Mouse (Mus musculus) lung, postnatal 0 days (tissue): ENCODE data around the gene Dyrk3. TPM values are rescaled to one million over a fixed set of nuclear protein-coding genes. Genes with fewer than 3 reads are reported as not detected.

Experiments
- ATAC-seq: fragments of 200-750 bp; cut with Nextera tagmentation; 2 replicates; pipeline ENCODE4 v1.8.0; 2017; ENCODE audit warnings: moderate library complexity
- DNase-seq: peaks from one replicate; pipeline ENCODE4 v3.0.0-alpha.2; 2016; ENCODE audit warnings: low spot score
- H3K27ac ChIP-seq: fragments of 300-500 bp; sonication (generic); 2 replicates; pipeline ENCODE4 v1.5.1; 2014; ENCODE audit warnings: antibody characterized with exemption, mild to moderate bottlenecking, low read length, mixed read lengths
- H3K27me3 ChIP-seq: fragments of 300-500 bp; sonication (generic); replicated peaks from 2 replicates; pipeline ENCODE4 v1.6.1; 2014; ENCODE audit warnings: low read length, mixed read lengths; ENCODE audit not compliant: insufficient read depth
- H3K36me3 ChIP-seq: fragments of 300-500 bp; sonication (generic); 2 replicates; pipeline ENCODE4 v1.6.1; 2014; ENCODE audit warnings: low read length, mixed read lengths; ENCODE audit not compliant: insufficient read depth
- H3K4me1 ChIP-seq: fragments of 300-500 bp; sonication (generic); 2 replicates; pipeline ENCODE4 v1.6.1; 2014; ENCODE audit warnings: antibody characterized with exemption, low read depth, low read length, mixed read lengths; ENCODE audit not compliant: insufficient read depth
- H3K4me2 ChIP-seq: fragments of 300-500 bp; sonication (generic); replicated peaks from 2 replicates; pipeline ENCODE4 v1.6.1; 2014; ENCODE audit warnings: low read depth, mild to moderate bottlenecking, low read length, moderate library complexity, mixed read lengths
- H3K4me3 ChIP-seq: fragments of 300-500 bp; sonication (generic); 2 replicates; pipeline ENCODE4 v1.5.1; 2014; ENCODE audit warnings: low read depth, low read length
- H3K9ac ChIP-seq: fragments of 300-500 bp; sonication (generic); replicated peaks from 2 replicates; pipeline ENCODE4 v1.6.1; 2014; ENCODE audit warnings: low read depth, mild to moderate bottlenecking
- H3K9me3 ChIP-seq: fragments of 300-500 bp; sonication (generic); 2 replicates; pipeline ENCODE4 v1.6.1; 2016; ENCODE audit warnings: low read length, mixed read lengths
- CTCF ChIP-seq: IDR thresholded peaks from 2 replicates; pipeline ENCODE4 v1.5.1; 2016; ENCODE audit warnings: antibody characterized with exemption, mild to moderate bottlenecking
- EP300 ChIP-seq: IDR thresholded peaks from 2 replicates; pipeline ENCODE4 v1.6.1; 2016; ENCODE audit warnings: antibody characterized with exemption, mild to moderate bottlenecking, control low read depth
- WGBS: fragments of 180-500 bp; shearing (Covaris S2); extraction: QIAGEN DNeasy Blood & Tissue Kit; methylation state at CpG from one replicate; pipeline ENCODE4 v1.1.7; 2014; 5-methylcytosine and 5-hydroxymethylcytosine counted together
- polyA plus RNA-seq: library from polyadenylated mRNA; unstranded; fragments of >200 nt; fragmentation: Nextera tagmentation; extraction: Ambion mirVana; gene quantifications from 2 replicates; pipeline ENCODE4 v1.2.1, GENCODE M21; 2015

The Dyrk3 gene
- polyA plus RNA-seq, 1 experiment from 2014 or later: 3.4 TPM

DNA sequence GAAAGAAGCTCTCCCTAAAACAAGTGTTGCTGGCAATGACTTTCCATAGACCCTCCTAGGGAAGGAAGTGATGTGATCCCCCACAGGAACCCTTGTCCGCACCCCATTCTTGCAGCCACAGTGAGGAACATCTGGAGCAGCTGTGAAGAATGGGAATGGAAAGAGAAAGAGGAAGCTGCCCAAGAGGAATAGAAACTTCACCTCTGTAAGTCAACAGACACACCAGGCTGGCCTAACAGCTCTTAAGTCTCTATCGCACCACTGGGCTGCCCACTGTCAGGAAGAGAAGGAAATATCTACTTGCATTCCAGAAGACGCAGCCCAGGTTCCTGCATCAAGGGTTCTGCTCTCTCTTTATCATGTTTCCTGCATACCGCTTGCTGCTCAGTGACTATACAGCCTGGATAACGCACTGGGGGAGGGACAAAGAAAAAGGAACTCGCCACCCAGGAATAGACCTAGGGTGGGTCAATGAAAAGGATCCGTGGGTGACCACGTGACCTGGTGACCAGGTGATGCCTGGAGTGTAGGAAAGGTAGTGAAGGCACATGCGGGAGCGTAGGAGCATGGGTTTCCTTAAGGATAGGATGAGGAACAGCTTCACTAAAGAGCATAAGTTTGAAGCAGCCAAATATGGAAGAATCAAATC, 34.2 kb downstream of the Dyrk3 start:
- WGBS: 61% methylated on average over 10 of the region's 10 CpGs
- Histone ChIP-seq H3K4me3 (no peak overlapping the region), H3K9ac (no peak overlapping the region), H3K27me3 (no peaks in the 10 kb centered on the region), H3K4me2 (no peak overlapping the region), H3K27ac (no peak overlapping the region; the same call in 1 of the 2 replicates), H3K36me3 (no peaks in the 10 kb centered on the region), H3K4me1 (no peaks in the 10 kb centered on the region; the same call in 1 of the 2 replicates), H3K9me3 (no peaks in the 10 kb centered on the region)
- TF ChIP-seq EP300: no peak
- DNase-seq: no peak
- ATAC-seq: no peak

- ATAC-seq (no peak), DNase-seq (peak; percentile 35)
- Histone ChIP-seq H3K4me2 (no peak overlapping the region), H3K9me3 (no peaks in the 10 kb centered on the region), H3K36me3 (no peaks in the 10 kb centered on the region), H3K4me1 (peaks cover 7% of the 10 kb centered on the region; the same call in 1 of the 2 replicates), H3K4me3 (no peak overlapping the region), H3K27ac (no peak overlapping the region), H3K9ac (no peak overlapping the region), H3K27me3 (no peaks in the 10 kb centered on the region)
- TF ChIP-seq CTCF: no peak
- no peak for TF ChIP-seq EP300
- 64% methylated on average over 1 of the region's 1 CpGs for WGBS
Observed at GRCm38 (mm10) chr1:131100808-131101207, 37.3 kb downstream of the Dyrk3 start.

- peak within 1 kb of the TSS; percentile 87 for H3K4me2 ChIP-seq
- peak within 1 kb of the TSS; percentile 98 for H3K27ac ChIP-seq
- DNase-seq (peak; percentile 98), ATAC-seq (peak; percentile 92)
- H3K9me3 ChIP-seq: no peaks in the 10 kb centered on the region
- H3K27me3 ChIP-seq: no peaks in the 10 kb centered on the region
- peaks cover 26% of the 10 kb centered on the region; the same call in 1 of the 2 replicates for H3K4me1 ChIP-seq
- H3K9ac ChIP-seq: peak within 1 kb of the TSS; percentile 96
- TF ChIP-seq EP300 (no peak; the same call in 1 of the 2 replicates), CTCF (no peak)
- H3K4me3 ChIP-seq: peak within 1 kb of the TSS; percentile 98
- 0% methylated on average over 16 of the region's 32 CpGs for WGBS
- no peaks in the 10 kb centered on the region for H3K36me3 ChIP-seq
Observed at GRCm38 (mm10) chr1:131097700-131098094, 40.4 kb downstream of the Dyrk3 start, which contains the start of gene Mapkapk2. Gene Mapkapk2 (minus strand): TSS chr1:131097826.

DNA sequence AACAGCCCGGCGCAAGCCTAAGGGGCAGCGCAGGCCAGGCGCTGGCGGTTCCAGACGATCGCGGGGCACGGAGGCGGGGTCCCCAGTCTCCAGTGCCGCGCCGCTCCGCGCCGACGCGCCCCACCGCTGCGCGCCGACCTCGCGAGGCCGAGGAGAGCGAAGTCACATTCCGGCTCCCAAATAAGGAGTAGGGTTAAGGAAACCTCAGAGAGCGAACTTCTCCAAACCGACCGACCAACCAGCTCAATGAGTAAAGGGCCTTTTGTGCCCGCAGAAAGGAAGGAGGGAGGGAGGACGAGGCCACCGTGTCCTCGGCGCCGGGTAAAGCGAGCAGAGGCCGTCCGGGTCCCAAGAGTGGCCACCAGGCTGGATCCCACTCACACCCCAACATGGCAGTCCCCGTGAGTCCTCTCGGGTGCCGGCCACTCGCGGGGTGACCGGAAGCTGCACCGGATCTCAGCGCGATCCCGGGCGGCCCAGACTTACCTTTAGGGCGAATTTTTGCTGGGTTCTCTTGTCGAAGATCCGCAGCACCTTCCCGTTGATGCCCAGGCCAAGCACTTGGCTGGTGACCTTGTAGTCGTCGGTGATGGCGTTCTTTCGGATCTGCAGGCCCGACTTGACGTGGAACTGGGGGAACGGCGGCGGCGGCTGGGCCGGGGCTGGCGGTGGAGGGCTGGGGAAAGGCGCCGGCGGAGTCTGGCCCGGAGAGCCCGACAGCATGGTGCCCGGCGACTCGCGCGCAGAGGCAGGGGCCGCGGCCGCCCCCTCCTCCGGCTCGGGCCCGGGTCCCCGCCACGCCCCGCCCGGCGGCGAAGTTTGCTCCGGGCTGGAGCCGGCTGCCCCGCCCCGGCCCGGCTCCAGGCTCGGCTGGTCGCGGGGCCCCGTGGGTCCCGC, 41.1 kb downstream of the Dyrk3 start:
- peak; percentile 94 for DNase-seq
- Histone ChIP-seq H3K27ac (peak overlapping the region; percentile 98), H3K36me3 (no peaks in the 10 kb centered on the region), H3K4me1 (peaks cover 26% of the 10 kb centered on the region; the same call in 1 of the 2 replicates), H3K9ac (peak overlapping the region; percentile 96), H3K4me2 (peak overlapping the region; percentile 87), H3K9me3 (no peaks in the 10 kb centered on the region), H3K27me3 (no peaks in the 10 kb centered on the region), H3K4me3 (peak overlapping the region; percentile 98)
- ATAC-seq: peak; percentile 76
- no peak for TF ChIP-seq EP300
- no peak for TF ChIP-seq CTCF
- under 1% methylated on average over 67 of the region's 98 CpGs for WGBS

- no peaks in the 10 kb centered on the region for H3K27me3 ChIP-seq
- TF ChIP-seq EP300: no peak
- TF ChIP-seq CTCF: no peak
- H3K4me2 ChIP-seq: peak overlapping the region; percentile 87
- H3K36me3 ChIP-seq: no peaks in the 10 kb centered on the region
- 5% methylated on average over 9 of the region's 9 CpGs for WGBS
- H3K4me1 ChIP-seq: peaks cover 31% of the 10 kb centered on the region; the same call in 1 of the 2 replicates
- H3K9ac ChIP-seq: peak overlapping the region; percentile 96
- H3K9me3 ChIP-seq: no peaks in the 10 kb centered on the region
- peak overlapping the region; percentile 98 for H3K4me3 ChIP-seq
- ATAC-seq (no peak; the same call in 1 of the 2 replicates), DNase-seq (peak; percentile 66)
- peak overlapping the region; percentile 98 for H3K27ac ChIP-seq
Observed at GRCm38 (mm10) chr1:131096132-131096695, 41.9 kb downstream of the Dyrk3 start.

DNA sequence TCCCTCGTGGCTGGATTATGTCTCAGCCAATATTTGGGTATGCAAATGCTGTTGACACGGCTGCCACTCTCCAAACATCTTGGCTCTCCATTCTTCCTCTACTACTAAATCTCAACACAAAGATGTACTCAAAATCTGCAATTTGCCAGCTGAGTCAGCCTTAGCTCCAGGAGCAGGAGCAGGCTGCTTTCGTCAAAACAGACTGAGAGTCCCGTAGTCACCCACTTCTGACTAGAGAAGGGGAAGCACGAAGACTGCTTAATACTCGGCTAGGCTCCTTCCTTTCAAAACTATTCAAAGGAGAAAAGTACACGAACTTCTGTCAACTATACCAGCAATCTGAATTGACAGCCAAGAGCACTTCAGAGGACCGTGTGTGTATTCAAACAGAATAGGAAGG, 42.6 kb downstream of the Dyrk3 start:
- Histone ChIP-seq H3K27ac (peak overlapping the region; percentile 98), H3K4me1 (peaks cover 36% of the 10 kb centered on the region; the same call in 1 of the 2 replicates), H3K27me3 (no peaks in the 10 kb centered on the region), H3K9ac (peak overlapping the region; percentile 96), H3K9me3 (no peaks in the 10 kb centered on the region), H3K4me2 (peak overlapping the region; percentile 87), H3K36me3 (no peaks in the 10 kb centered on the region), H3K4me3 (peak overlapping the region; percentile 98)
- peak; percentile 75; the same call in 1 of the 2 replicates for TF ChIP-seq EP300
- no peak for TF ChIP-seq CTCF
- ATAC-seq (peak; percentile 30), DNase-seq (peak; percentile 91)
- WGBS: 13% methylated on average over 8 of the region's 8 CpGs
